Mouse (Mus musculus): Measurements from ENCODE around the gene Cyp4f39. TPM values are rescaled to one million over a fixed set of nuclear protein-coding genes. Genes with fewer than 3 reads are reported as not detected.
"Not testable (repeated sequence)": the region's sequence is repeated elsewhere in the genome, so short reads cannot be mapped to it uniquely, and the experiment has no call there.

Gene Cyp4f39
- polyA plus RNA-seq, 1 experiment from 2014 or later: 0.50 TPM

DNA sequence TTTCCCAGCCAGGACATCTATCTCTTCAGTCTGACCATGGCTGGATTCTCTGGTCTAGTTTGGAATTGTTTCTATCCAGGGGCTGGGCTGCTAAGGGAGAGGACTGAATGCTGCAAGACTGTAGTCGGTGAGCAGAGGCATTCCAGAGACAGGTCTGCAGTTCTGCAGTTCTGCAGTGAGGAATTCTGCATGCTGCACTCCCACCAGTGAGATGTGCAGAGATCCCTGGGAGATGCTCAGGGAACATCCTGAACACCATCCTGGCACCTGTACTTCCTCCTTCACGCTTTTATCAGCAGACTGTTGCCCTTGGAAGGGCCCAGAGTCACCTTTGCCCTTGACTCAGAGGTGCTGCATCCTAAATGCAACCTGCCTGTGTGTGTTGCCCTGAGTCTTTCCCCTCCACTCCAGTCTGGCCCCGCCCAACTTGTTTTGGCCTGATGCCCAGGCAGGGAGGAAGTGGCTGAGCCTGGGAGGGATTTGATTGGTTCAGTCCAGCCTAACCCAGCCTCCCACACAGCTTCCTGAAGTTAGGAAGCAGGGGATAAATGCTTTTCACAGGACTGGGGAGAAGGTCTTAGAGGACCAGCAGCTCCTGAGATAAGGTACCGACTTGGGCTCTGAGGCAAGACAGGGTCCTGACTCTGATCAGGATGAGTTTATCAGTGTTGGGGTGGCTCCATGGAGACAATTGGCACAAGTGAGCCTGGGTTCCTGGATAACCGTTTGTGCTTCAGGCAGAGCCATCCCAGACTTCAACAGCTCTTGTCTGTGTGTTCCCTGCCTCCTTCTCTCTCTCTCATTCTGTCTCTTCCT is 83.7 kb downstream of the Cyp4f39 start, which contains the start of gene Cyp4f16:
Gene Cyp4f16, plus strand, starts transcription at position 508 of the 816 bp plus-strand sequence.
- peak; percentile 71 for ATAC-seq
- WGBS (ENCODE audit: insufficient replicate concordance): 11% methylated on average over 5 of the region's 5 CpGs
- H3K4me1 ChIP-seq; H3K27me3 ChIP-seq (replicated peaks); H3K27ac ChIP-seq; H3K9me3 ChIP-seq (replicated peaks); H3K36me3 ChIP-seq; H3K9ac ChIP-seq: not testable (repeated sequence)
- peak within 1 kb of the TSS; percentile 41 for H3K4me2 ChIP-seq
- H3K4me3 ChIP-seq: peak within 1 kb of the TSS; percentile 36

DNA sequence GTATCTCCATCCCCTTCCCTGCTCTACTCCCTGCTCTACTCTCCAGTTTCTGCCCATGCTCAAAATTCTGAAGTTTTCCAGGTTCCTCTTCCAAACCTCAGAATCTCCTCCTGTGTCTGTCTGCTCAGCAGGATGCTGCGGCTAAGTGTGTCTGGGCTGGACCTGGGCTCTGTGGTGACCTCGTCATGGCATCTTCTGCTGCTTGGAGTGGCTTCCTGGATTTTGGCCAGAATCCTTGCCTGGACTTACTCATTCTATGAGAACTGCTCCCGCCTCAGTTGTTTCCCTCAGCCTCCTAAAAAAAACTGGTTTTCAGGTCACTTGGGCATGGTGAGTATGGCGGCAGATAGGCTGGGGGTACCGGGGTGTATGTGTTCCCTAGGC is 84.3 kb downstream of the Cyp4f39 start:
- no peaks in the 10 kb centered on the region for H3K4me1 ChIP-seq
- ATAC-seq: 0 out of 2 replicates have a peak, but pooled peaks have one; percentile 13
- H3K27ac ChIP-seq: no peak overlapping the region
- H3K9ac ChIP-seq: no peak overlapping the region
- H3K36me3 ChIP-seq: no peaks in the 10 kb centered on the region
- H3K4me2 ChIP-seq: peak overlapping the region; percentile 41
- H3K9me3 ChIP-seq (replicated peaks): no peaks in the 10 kb centered on the region
- H3K27me3 ChIP-seq (replicated peaks): no peaks in the 10 kb centered on the region
- WGBS (ENCODE audit: insufficient replicate concordance): 39% methylated on average over 5 of the region's 5 CpGs
- peak overlapping the region; percentile 36 for H3K4me3 ChIP-seq

Other genes with a start within 250 kb of the Cyp4f39 start
- 55.1 and 56.5 TPM in 2 replicates for gene Brd4, start 168.0 kb upstream of the Cyp4f39 start, polyA plus RNA-seq (2016; fragmentation: Nextera tagmentation; extraction: Ambion mirVana)
- gene Akap8, start 131.5 kb upstream of the Cyp4f39 start, polyA plus RNA-seq (2016; fragmentation: Nextera tagmentation; extraction: Ambion mirVana): 72.1 and 73.5 TPM in 2 replicates
- gene Akap8l, start 102.1 kb upstream of the Cyp4f39 start, polyA plus RNA-seq (2016; fragmentation: Nextera tagmentation; extraction: Ambion mirVana): 49.7 and 50.1 TPM in 2 replicates
- gene Wiz, start 63.3 kb upstream of the Cyp4f39 start, polyA plus RNA-seq (2016; fragmentation: Nextera tagmentation; extraction: Ambion mirVana): 13.3 and 14.8 TPM in 2 replicates
- 7.2 and 8.1 TPM in 2 replicates for gene Rasal3, start 49.1 kb upstream of the Cyp4f39 start, polyA plus RNA-seq (2016; fragmentation: Nextera tagmentation; extraction: Ambion mirVana)
- gene Pglyrp2, start 28.6 kb upstream of the Cyp4f39 start, polyA plus RNA-seq (2016; fragmentation: Nextera tagmentation; extraction: Ambion mirVana): 1.6 and 1.8 TPM in 2 replicates
- gene Cyp4f17, start 53.3 kb downstream of the Cyp4f39 start, polyA plus RNA-seq (2016; fragmentation: Nextera tagmentation; extraction: Ambion mirVana): 0.91 and 0.96 TPM in 2 replicates
- 5.2 and 5.6 TPM in 2 replicates for gene Cyp4f16, start 83.8 kb downstream of the Cyp4f39 start, polyA plus RNA-seq (2016; fragmentation: Nextera tagmentation; extraction: Ambion mirVana)
- gene Cyp4f37, start 168.6 kb downstream of the Cyp4f39 start, polyA plus RNA-seq (2016; fragmentation: Nextera tagmentation; extraction: Ambion mirVana): not detected in 2 replicates
- gene Cyp4f40, start 206.2 kb downstream of the Cyp4f39 start, polyA plus RNA-seq (2016; fragmentation: Nextera tagmentation; extraction: Ambion mirVana): not detected in 2 replicates
- gene Cyp4f15, start 232.9 kb downstream of the Cyp4f39 start, polyA plus RNA-seq (2016; fragmentation: Nextera tagmentation; extraction: Ambion mirVana): 2.3 and 2.7 TPM in 2 replicates

Measured in liver, embryonic 12.5 days (tissue).